Mouse (Mus musculus) naive thymus-derived CD4-positive, alpha-beta T cell, adult 5 months (primary cell): ENCODE data around the gene Bmp5. TPM values are rescaled to one million over a fixed set of nuclear protein-coding genes. Genes with fewer than 3 reads are reported as not detected.

Source experiments
- polyA plus RNA-seq: library from polyadenylated mRNA; unstranded; fragments of 100-300 nt; shearing (Covaris generic); gene quantifications from one replicate; pipeline ENCODE4 v1.2.1, GENCODE M21; 2017

Gene Bmp5
- polyA plus RNA-seq, result not detected

GRCm38 (mm10) chr9:75775129-75775845 is at the start of gene Bmp5:
Bmp5 (plus strand) TSS chr9:75775364.

Other genes starting within 250 kb of the Bmp5 start
- gene Tmod3, start 215.7 kb upstream of the Bmp5 start, polyA plus RNA-seq, result 199 TPM
- gene Tmod2, start 164.0 kb upstream of the Bmp5 start, polyA plus RNA-seq, result not detected
- 5.6 TPM for gene Lysmd2, start 149.6 kb upstream of the Bmp5 start, polyA plus RNA-seq
- gene Scg3, start 91.3 kb upstream of the Bmp5 start, polyA plus RNA-seq, result not detected
- not detected for gene Hmgcll1, start 239.5 kb downstream of the Bmp5 start, polyA plus RNA-seq